25 mouse cellular contexts compared by ENCODE assay signal in genomic region chr11:6918546-6918945, GRCm38 (mm10).
DNase-seq lines count a peak whose midpoint lies in the region; ATAC-seq and TF ChIP-seq lines count a peak whose summit lies in the region.
"Had no signal": no experiment of that assay in that cellular context is flagged by ENCODE, and none has a peak within 500 bp of the region (broad histone marks: within the 10 kb centered on the region; RNA-seq: fewer than 3 reads in every experiment).

No protein-coding gene starts in this region.

- no peak for ATAC-seq in heart, embryonic 12.5 days (ENCODE audit: insufficient number of reproducible peaks, low FRiP score)
- no peak for ATAC-seq in liver, embryonic 11.5 days (replicated peaks; ENCODE audit: low FRiP score)
- ATAC-seq: activated CD4-positive, CD25-positive, alpha-beta regulatory T cell, adult 4 months; CD4-positive, CD25-positive, alpha-beta regulatory T cell, adult 4 months; forebrain, embryonic 14.5 days; inflammation-experienced regulatory T-cells, adult 6 months had no signal

- no peak overlapping the region for H3K9ac ChIP-seq in heart, embryonic 12.5 days
- H3K9ac ChIP-seq in liver, embryonic 11.5 days (ENCODE audit: low read depth, low read length), result no peak overlapping the region
- H3K9ac ChIP-seq: embryonic facial prominence, embryonic 15.5 days; hindbrain, embryonic 15.5 days had no signal

- DNase-seq in heart, adult 11 months, result peak; percentile 65
- no peak for DNase-seq in layer of hippocampus, adult 2 months (ENCODE audit: low spot score in 2 of 2)
- DNase-seq in layer of hippocampus, adult 18-20 months (ENCODE audit: low spot score in 2 of 2), result no peak
- DNase-seq in R1 (ENCODE audit: low read depth, low spot score), result peak; percentile 59
- no peak for DNase-seq in cerebellum, postnatal 10 days
- DNase-seq in liver, embryonic 11.5 days (ENCODE audit: low spot score), result no peak
- DNase-seq: adrenal gland, postnatal 14 days; B cell, adult 2 months; cerebellum, adult 18-20 months; cerebellum, postnatal 14 days; embryo, embryonic 11 days; gastrocnemius, adult 2 months; heart, adult 2 months had no signal

- no peak overlapping the region for H3K27ac ChIP-seq in heart, embryonic 12.5 days (ENCODE audit: poor library complexity, severe bottlenecking)
- H3K27ac ChIP-seq in layer of hippocampus, adult 2 months, result no peak overlapping the region
- H3K27ac ChIP-seq in liver, embryonic 11.5 days (ENCODE audit: low read depth, low read length), result no peak overlapping the region
- H3K27ac ChIP-seq: embryonic facial prominence, embryonic 15.5 days; forebrain, embryonic 10.5 days; gastrocnemius, adult 2 months; heart, adult 2 months; hindbrain, embryonic 10.5 days; hindbrain, embryonic 15.5 days had no signal

- no peaks in the 10 kb centered on the region for H3K36me3 ChIP-seq in heart, embryonic 12.5 days
- H3K36me3 ChIP-seq in E14TG2a.4 (ENCODE audit: insufficient read depth, low read length), result no peaks in the 10 kb centered on the region
- H3K36me3 ChIP-seq in liver, embryonic 11.5 days (ENCODE audit: control insufficient read depth, insufficient read depth, low read length), result no peaks in the 10 kb centered on the region
- H3K36me3 ChIP-seq: embryonic facial prominence, embryonic 15.5 days; forebrain, embryonic 10.5 days; hindbrain, embryonic 10.5 days; hindbrain, embryonic 15.5 days had no signal

- H3K4me2 ChIP-seq in heart, embryonic 12.5 days, result no peak overlapping the region
- H3K4me2 ChIP-seq in liver, embryonic 11.5 days, result no peak overlapping the region
- H3K4me2 ChIP-seq: embryonic facial prominence, embryonic 15.5 days; heart, embryonic 11.5 days; hindbrain, embryonic 15.5 days had no signal

- peaks cover 7% of the 10 kb centered on the region; the same call in 1 of the 2 replicates for H3K9me3 ChIP-seq in heart, embryonic 12.5 days (replicated peaks)
- H3K9me3 ChIP-seq in E14TG2a.4 (ENCODE audit: low read length), result peaks cover 41% of the 10 kb centered on the region
- H3K9me3 ChIP-seq in liver, embryonic 11.5 days (ENCODE audit: control insufficient read depth, low read length), result peaks cover 4% of the 10 kb centered on the region; the same call in 1 of the 2 replicates
- H3K9me3 ChIP-seq: hindbrain, embryonic 15.5 days had no signal

- 88% methylated on average over 1 of the region's 1 CpGs for WGBS in heart, embryonic 12.5 days
- 93% methylated on average over 1 of the region's 1 CpGs for WGBS in liver, embryonic 11.5 days

- no peak overlapping the region for H3K4me3 ChIP-seq in heart, embryonic 12.5 days
- H3K4me3 ChIP-seq in layer of hippocampus, adult 2 months, result no peak overlapping the region
- no peak overlapping the region for H3K4me3 ChIP-seq in E14TG2a.4 (replicated peaks; ENCODE audit: low read length)
- H3K4me3 ChIP-seq in liver, embryonic 11.5 days (ENCODE audit: low read depth, low read length), result no peak overlapping the region
- H3K4me3 ChIP-seq: embryonic facial prominence, embryonic 15.5 days; erythroblast, embryonic 14.5 days; forebrain, embryonic 10.5 days; gastrocnemius, adult 2 months; heart, adult 2 months; hindbrain, embryonic 10.5 days; hindbrain, embryonic 15.5 days had no signal

- TF ChIP-seq CTCF in layer of hippocampus, adult 2 months (conservative IDR thresholded peaks at IDR 0.05), result peak; percentile 38
- peak; percentile 91 for TF ChIP-seq CTCF in E14TG2a.4 (conservative IDR thresholded peaks at IDR 0.05; ENCODE audit: low read length)

- no peaks in the 10 kb centered on the region for H3K27me3 ChIP-seq in heart, embryonic 12.5 days (replicated peaks)
- H3K27me3 ChIP-seq in E14TG2a.4 (ENCODE audit: insufficient read depth, low read length), result no peaks in the 10 kb centered on the region
- no peaks in the 10 kb centered on the region for H3K27me3 ChIP-seq in liver, embryonic 11.5 days (replicated peaks; ENCODE audit: control insufficient read depth, insufficient read depth, low read length)
- H3K27me3 ChIP-seq: embryonic facial prominence, embryonic 15.5 days; hindbrain, embryonic 15.5 days had no signal

- H3K4me1 ChIP-seq in heart, embryonic 12.5 days (replicated peaks), result peaks cover under 1% of the 10 kb centered on the region; the same call in 1 of the 2 replicates
- peaks cover 6% of the 10 kb centered on the region for H3K4me1 ChIP-seq in E14TG2a.4 (replicated peaks; ENCODE audit: low read depth, low read length)
- H3K4me1 ChIP-seq in liver, embryonic 11.5 days (replicated peaks; ENCODE audit: control insufficient read depth, insufficient read depth, low read length), result no peaks in the 10 kb centered on the region
- H3K4me1 ChIP-seq: hindbrain, embryonic 15.5 days had no signal

Comparison
In these comparisons a context has a peak if more than half of its experiments do, and no peak if none do; other contexts are left out.
1. DNase-seq: peak in heart, adult 11 months (single experiment) and R1 (single experiment); none in layer of hippocampus, adult 2 months (0 of 2), layer of hippocampus, adult 18-20 months (0 of 2), cerebellum, postnatal 10 days (0 of 2) and liver, embryonic 11.5 days (single experiment).